Mouse (Mus musculus) embryonic facial prominence, embryonic 15.5 days (tissue): ENCODE measurements around the gene 1700029F12Rik. TPM values are rescaled to one million over a fixed set of nuclear protein-coding genes. Genes with fewer than 3 reads are reported as not detected.
"Not testable (repeated sequence)": the region's sequence is repeated elsewhere in the genome, so short reads cannot be mapped to it uniquely, and the experiment has no call there.

Experiments
- ATAC-seq: fragments of 200-750 bp; cut with Nextera tagmentation; 2 replicates; pipeline ENCODE4 v1.8.0; 2017; ENCODE audit warnings: low read depth, moderate TSS enrichment; ENCODE audit not compliant: insufficient number of reproducible peaks, low FRiP score, low TSS enrichment
- H3K27ac ChIP-seq: fragments of 300-500 bp; sonication (generic); replicated peaks from 2 replicates; pipeline ENCODE4 v1.5.1; 2015; ENCODE audit warnings: mild to moderate bottlenecking, inconsistent platforms
- H3K27me3 ChIP-seq: fragments of 300-500 bp; sonication (generic); 2 replicates; pipeline ENCODE4 v1.6.1; 2015; ENCODE audit warnings: inconsistent platforms
- H3K36me3 ChIP-seq: fragments of 300-500 bp; sonication (generic); 2 replicates; pipeline ENCODE4 v1.6.1; 2015; ENCODE audit warnings: mild to moderate bottlenecking, inconsistent platforms
- H3K4me1 ChIP-seq: fragments of 300-500 bp; sonication (generic); 2 replicates; pipeline ENCODE4 v1.6.1; 2015; ENCODE audit warnings: inconsistent platforms
- H3K4me2 ChIP-seq: fragments of 300-500 bp; sonication (generic); replicated peaks from 2 replicates; pipeline ENCODE4 v1.6.1; 2015; ENCODE audit warnings: mild to moderate bottlenecking, inconsistent platforms
- H3K4me3 ChIP-seq: fragments of 300-500 bp; sonication (generic); replicated peaks from 2 replicates; pipeline ENCODE4 v1.5.1; 2015; ENCODE audit warnings: mild to moderate bottlenecking, inconsistent platforms
- H3K9ac ChIP-seq: fragments of 300-500 bp; sonication (generic); 2 replicates; pipeline ENCODE4 v1.6.1; 2015; ENCODE audit warnings: inconsistent platforms
- H3K9me3 ChIP-seq: fragments of 300-500 bp; sonication (generic); replicated peaks from 2 replicates; pipeline ENCODE4 v1.6.1; 2016; ENCODE audit warnings: inconsistent platforms
- WGBS: fragments of 180-500 bp; shearing (Covaris S2); methylation state at CpG from one replicate; pipeline ENCODE4 v1.1.7; 2015; 5-methylcytosine and 5-hydroxymethylcytosine counted together
- polyA plus RNA-seq: library from polyadenylated mRNA; unstranded; fragments of >200 nt; fragmentation: Nextera tagmentation; extraction: Ambion mirVana; gene quantifications from 2 replicates; pipeline ENCODE4 v1.2.1, GENCODE M21; 2015

Gene 1700029F12Rik
- polyA plus RNA-seq, 1 experiment from 2014 or later, result not detected

DNA sequence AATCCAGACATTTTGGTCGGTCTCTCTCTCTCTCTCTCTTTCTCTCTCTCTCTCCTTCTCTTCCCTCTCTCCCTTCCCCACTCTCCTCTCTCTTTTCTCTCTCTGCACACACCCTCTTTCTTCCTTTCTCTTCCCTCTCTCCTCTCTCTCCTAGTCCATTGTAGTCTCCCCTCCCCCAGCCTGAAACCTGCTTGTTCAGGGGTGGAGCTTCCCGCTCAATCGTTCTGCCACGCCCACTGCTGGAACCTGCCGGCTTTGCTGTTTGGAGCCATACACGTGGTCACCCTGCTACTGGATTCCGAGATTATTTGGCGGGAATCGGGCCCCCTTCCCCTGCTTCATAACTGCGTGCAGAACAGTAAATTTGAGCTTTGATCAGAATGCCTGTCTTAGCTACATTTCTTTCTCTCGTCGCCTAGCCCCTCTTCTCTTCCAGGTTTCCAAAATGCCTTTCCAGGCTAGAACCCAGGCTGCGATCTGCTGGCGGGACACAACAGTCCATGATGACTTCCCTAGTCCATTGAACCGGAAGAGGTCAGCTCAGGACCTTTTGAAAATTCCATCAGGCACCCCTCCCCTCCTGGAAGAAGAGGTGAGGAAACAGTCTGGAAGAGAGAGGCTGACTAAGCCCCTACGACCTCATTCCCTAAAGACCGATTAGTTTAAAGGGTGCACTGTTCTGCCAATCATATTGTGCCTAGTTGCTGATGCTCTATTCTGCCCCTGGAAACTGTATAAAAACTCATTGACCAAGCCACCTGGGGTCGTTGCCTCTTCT, 30.9 kb upstream of the 1700029F12Rik start:
- H3K36me3 ChIP-seq, result not testable (repeated sequence)

GRCm38 (mm10) chr13:97064413-97064812, 30.3 kb upstream of the 1700029F12Rik start:
- no peak overlapping the region for H3K4me2 ChIP-seq
- H3K27me3 ChIP-seq, result peaks cover 10% of the 10 kb centered on the region
- no peak overlapping the region for H3K4me3 ChIP-seq
- no peak for ATAC-seq
- H3K36me3 ChIP-seq, result no peaks in the 10 kb centered on the region
- WGBS, result 52% methylated on average over 3 of the region's 3 CpGs
- H3K9ac ChIP-seq, result no peak overlapping the region
- H3K27ac ChIP-seq, result no peak overlapping the region
- no peaks in the 10 kb centered on the region for H3K9me3 ChIP-seq
- H3K4me1 ChIP-seq, result no peaks in the 10 kb centered on the region

More for the DNA sequence above, 30.9 kb upstream of the 1700029F12Rik start:
- H3K9me3 ChIP-seq, ATAC-seq, H3K4me1 ChIP-seq, H3K9ac ChIP-seq, H3K4me3 ChIP-seq, H3K4me2 ChIP-seq, H3K27ac ChIP-seq: not testable (repeated sequence)
- WGBS, result 43% methylated on average over 18 of the region's 18 CpGs
- peaks cover 14% of the 10 kb centered on the region for H3K27me3 ChIP-seq

DNA sequence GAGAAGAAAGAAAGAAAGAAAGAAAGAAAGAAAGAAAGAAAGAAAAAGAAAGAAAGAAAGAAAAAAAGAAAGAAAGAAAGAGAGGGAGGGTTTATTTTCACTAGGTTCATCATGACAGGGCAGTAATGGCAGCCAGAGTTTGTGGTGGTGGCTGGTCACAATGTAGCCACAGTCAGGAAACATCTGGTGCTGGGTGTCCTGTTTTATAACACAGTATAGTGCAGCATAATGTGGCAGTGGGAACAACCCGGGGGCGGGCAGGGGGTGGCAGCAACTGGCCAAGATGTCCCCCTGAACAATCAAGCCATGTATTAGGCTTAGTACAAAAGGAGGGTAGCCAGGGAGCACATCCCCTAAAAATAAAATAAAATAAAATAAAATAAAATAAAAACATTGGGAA, 29.3 kb upstream of the 1700029F12Rik start:
- ATAC-seq, result no peak
- H3K27me3 ChIP-seq, result peaks cover 10% of the 10 kb centered on the region
- H3K9ac ChIP-seq, result no peak overlapping the region
- WGBS, result 82% methylated on average over 2 of the region's 2 CpGs
- H3K9me3 ChIP-seq, result no peaks in the 10 kb centered on the region
- no peak overlapping the region for H3K27ac ChIP-seq
- H3K36me3 ChIP-seq, result no peaks in the 10 kb centered on the region
- H3K4me3 ChIP-seq, result no peak overlapping the region
- no peaks in the 10 kb centered on the region for H3K4me1 ChIP-seq
- no peak overlapping the region for H3K4me2 ChIP-seq

- ATAC-seq, result no peak
- Histone ChIP-seq H3K36me3 (no peaks in the 10 kb centered on the region), H3K9me3 (no peaks in the 10 kb centered on the region), H3K4me3 (no peak overlapping the region), H3K27me3 (peaks cover 2% of the 10 kb centered on the region), H3K27ac (no peak overlapping the region), H3K4me1 (no peaks in the 10 kb centered on the region), H3K9ac (no peak overlapping the region), H3K4me2 (no peak overlapping the region)
- WGBS, result 88% methylated on average over 3 of the region's 3 CpGs
These were observed 28.0 kb upstream of the 1700029F12Rik start for GRCm38 (mm10) chr13:97062151-97062550.

GRCm38 (mm10) chr13:97060331-97060730, 26.2 kb upstream of the 1700029F12Rik start:
- WGBS, result 55% methylated on average over 4 of the region's 8 CpGs
- H3K9me3 ChIP-seq, result no peaks in the 10 kb centered on the region
- H3K36me3 ChIP-seq, result no peaks in the 10 kb centered on the region
- H3K4me3 ChIP-seq, result no peak overlapping the region
- H3K27ac ChIP-seq, result no peak overlapping the region
- no peak overlapping the region for H3K9ac ChIP-seq
- no peak for ATAC-seq
- no peak overlapping the region for H3K4me2 ChIP-seq
- H3K4me1 ChIP-seq, result no peaks in the 10 kb centered on the region
- H3K27me3 ChIP-seq, result no peaks in the 10 kb centered on the region

GRCm38 (mm10) chr13:97059746-97060145, 25.6 kb upstream of the 1700029F12Rik start:
- Histone ChIP-seq H3K9ac (no peak overlapping the region), H3K9me3 (no peaks in the 10 kb centered on the region), H3K36me3 (no peaks in the 10 kb centered on the region), H3K4me3 (no peak overlapping the region), H3K4me2 (no peak overlapping the region), H3K27ac (no peak overlapping the region), H3K27me3 (no peaks in the 10 kb centered on the region), H3K4me1 (no peaks in the 10 kb centered on the region)
- no peak for ATAC-seq
- WGBS, result 90% methylated on average over 6 of the region's 6 CpGs

DNA sequence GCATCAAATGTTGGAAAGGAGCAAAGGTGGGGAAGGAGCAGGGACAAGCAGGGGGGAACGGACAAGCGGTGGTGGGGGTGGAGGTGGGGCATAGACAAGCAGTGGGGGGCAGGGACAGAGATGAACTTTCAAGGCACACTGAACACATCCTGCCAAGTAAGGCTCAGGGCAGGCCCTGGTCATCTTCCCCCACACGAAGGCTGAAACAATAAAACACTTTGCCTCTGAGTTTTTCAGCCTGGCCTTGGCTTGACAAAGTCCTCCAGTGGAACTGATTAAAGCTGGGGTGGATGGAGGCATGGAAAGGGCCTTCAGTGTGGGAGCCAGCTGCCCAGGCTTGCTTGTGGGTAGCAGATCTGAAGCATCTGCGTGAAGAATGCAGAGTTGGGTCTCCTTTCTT, 23.7 kb upstream of the 1700029F12Rik start:
- 35% methylated on average over 4 of the region's 4 CpGs for WGBS
- Histone ChIP-seq H3K4me1 (no peaks in the 10 kb centered on the region), H3K4me2 (no peak overlapping the region), H3K4me3 (no peak overlapping the region), H3K9me3 (no peaks in the 10 kb centered on the region), H3K27ac (no peak overlapping the region), H3K9ac (no peak overlapping the region), H3K36me3 (no peaks in the 10 kb centered on the region), H3K27me3 (no peaks in the 10 kb centered on the region)
- no peak for ATAC-seq

DNA sequence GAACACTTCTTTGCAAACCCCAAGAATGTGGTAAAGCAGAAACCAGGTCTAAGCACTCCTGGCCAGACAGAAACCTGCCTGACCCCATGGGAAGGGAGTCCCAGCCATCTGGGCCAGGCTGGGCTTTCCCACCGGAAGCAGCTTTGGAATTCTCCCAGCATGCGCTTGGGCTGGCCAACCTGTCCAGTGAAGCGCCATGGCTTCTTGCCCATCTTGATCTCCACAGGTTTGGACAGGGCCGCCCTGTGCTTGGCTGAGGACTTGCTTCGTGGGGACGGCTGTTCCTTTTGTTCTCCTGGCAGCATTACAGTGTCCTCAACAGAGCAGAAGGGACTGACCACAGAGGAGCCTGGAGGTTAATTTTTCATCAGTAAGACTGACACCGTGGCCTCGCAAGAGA, 19.7 kb upstream of the 1700029F12Rik start:
- WGBS, result 73% methylated on average over 8 of the region's 8 CpGs
- Histone ChIP-seq H3K9me3 (no peaks in the 10 kb centered on the region), H3K27me3 (no peaks in the 10 kb centered on the region), H3K9ac (no peak overlapping the region), H3K27ac (no peak overlapping the region), H3K4me1 (no peaks in the 10 kb centered on the region), H3K36me3 (no peaks in the 10 kb centered on the region), H3K4me2 (no peak overlapping the region), H3K4me3 (no peak overlapping the region)
- ATAC-seq, result no peak

GRCm38 (mm10) chr13:97052667-97053066, 18.5 kb upstream of the 1700029F12Rik start:
- H3K4me1 ChIP-seq, result no peaks in the 10 kb centered on the region
- no peaks in the 10 kb centered on the region for H3K9me3 ChIP-seq
- no peak for ATAC-seq
- no peaks in the 10 kb centered on the region for H3K27me3 ChIP-seq
- no peak overlapping the region for H3K4me3 ChIP-seq
- no peak overlapping the region for H3K4me2 ChIP-seq
- WGBS, result 13% methylated on average over 11 of the region's 11 CpGs
- H3K27ac ChIP-seq, result no peak overlapping the region
- no peak overlapping the region for H3K9ac ChIP-seq
- no peaks in the 10 kb centered on the region for H3K36me3 ChIP-seq

GRCm38 (mm10) chr13:97051158-97051557, 17.0 kb upstream of the 1700029F12Rik start:
- ATAC-seq, result no peak
- Histone ChIP-seq H3K4me3 (no peak overlapping the region), H3K4me2 (no peak overlapping the region), H3K27ac (no peak overlapping the region), H3K9ac (no peak overlapping the region), H3K4me1 (no peaks in the 10 kb centered on the region), H3K36me3 (no peaks in the 10 kb centered on the region), H3K9me3 (no peaks in the 10 kb centered on the region), H3K27me3 (no peaks in the 10 kb centered on the region)
- 70% methylated on average over 6 of the region's 6 CpGs for WGBS

- Histone ChIP-seq H3K36me3 (no peaks in the 10 kb centered on the region), H3K27me3 (no peaks in the 10 kb centered on the region), H3K4me1 (no peaks in the 10 kb centered on the region), H3K27ac (no peak overlapping the region), H3K4me3 (no peak overlapping the region), H3K9me3 (no peaks in the 10 kb centered on the region), H3K4me2 (no peak overlapping the region), H3K9ac (no peak overlapping the region)
- WGBS, result 88% methylated on average over 13 of the region's 13 CpGs
- ATAC-seq, result no peak
These were observed 4.1 kb downstream of the 1700029F12Rik start for GRCm38 (mm10) chr13:97030075-97030474.

DNA sequence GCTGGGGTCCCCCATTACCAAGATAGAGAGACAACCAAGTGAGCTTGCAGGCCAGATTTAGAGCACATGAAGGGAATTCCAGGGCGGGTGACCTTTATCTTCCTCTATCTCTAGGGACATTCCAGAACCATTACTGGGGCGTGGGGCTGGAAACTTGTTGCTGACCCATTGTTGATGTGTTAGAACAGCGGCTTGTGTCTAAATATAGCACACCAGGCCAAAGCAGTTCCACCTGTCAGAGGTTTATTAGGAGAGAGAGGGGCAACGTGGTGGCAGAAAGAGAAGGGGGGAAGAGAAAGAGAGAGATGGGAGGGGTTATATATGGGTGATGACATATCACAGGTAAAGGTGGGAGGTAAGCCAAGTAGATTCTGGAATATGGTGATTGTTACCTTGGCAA, 12.3 kb downstream of the 1700029F12Rik start:
- H3K27ac ChIP-seq, result no peak overlapping the region
- no peak overlapping the region for H3K4me3 ChIP-seq
- H3K4me1 ChIP-seq, result no peaks in the 10 kb centered on the region
- H3K27me3 ChIP-seq, result no peaks in the 10 kb centered on the region
- no peak overlapping the region for H3K9ac ChIP-seq
- H3K9me3 ChIP-seq, result no peaks in the 10 kb centered on the region
- no peak for ATAC-seq
- no peak overlapping the region for H3K4me2 ChIP-seq
- no peaks in the 10 kb centered on the region for H3K36me3 ChIP-seq
- 40% methylated on average over 4 of the region's 4 CpGs for WGBS
